Mouse (Mus musculus) hindbrain, embryonic 10.5 days (tissue): ENCODE data around the gene Gm4792. TPM values are rescaled to one million over a fixed set of nuclear protein-coding genes. Genes with fewer than 3 reads are reported as not detected.

Source experiments
- DNase-seq: peaks from one replicate; pipeline ENCODE4 v3.0.0-alpha.2; 2017; ENCODE audit warnings: low spot score
- H3K27ac ChIP-seq: fragments of 300-500 bp; sonication (generic); 2 replicates; pipeline ENCODE4 v1.5.1; 2016; ENCODE audit warnings: mild to moderate bottlenecking, moderate library complexity
- H3K27me3 ChIP-seq: fragments of 300-500 bp; sonication (generic); 2 replicates; pipeline ENCODE4 v1.6.1; 2016; ENCODE audit warnings: mild to moderate bottlenecking; ENCODE audit not compliant: poor library complexity, insufficient read depth, severe bottlenecking
- H3K36me3 ChIP-seq: fragments of 300-500 bp; sonication (generic); 2 replicates; pipeline ENCODE4 v1.6.1; 2016; ENCODE audit warnings: mild to moderate bottlenecking, moderate library complexity
- H3K4me1 ChIP-seq: fragments of 300-500 bp; sonication (generic); replicated peaks from 2 replicates; pipeline ENCODE4 v1.6.1; 2016; ENCODE audit warnings: mild to moderate bottlenecking
- H3K4me3 ChIP-seq: fragments of 300-500 bp; sonication (generic); 2 replicates; pipeline ENCODE4 v1.5.1; 2016; ENCODE audit warnings: mild to moderate bottlenecking, moderate library complexity
- H3K9me3 ChIP-seq: fragments of 300-500 bp; sonication (generic); 2 replicates; pipeline ENCODE4 v1.6.1; 2016; ENCODE audit warnings: mild to moderate bottlenecking, moderate library complexity
- WGBS: fragments of 180-500 bp; shearing (Covaris S2); methylation state at CpG from one replicate; pipeline ENCODE4 v1.1.7; 2016; 5-methylcytosine and 5-hydroxymethylcytosine counted together
- polyA plus RNA-seq: library from polyadenylated mRNA; unstranded; fragments of >200 nt; fragmentation: Nextera tagmentation; extraction: Ambion mirVana; gene quantifications from 2 replicates; pipeline ENCODE4 v1.2.1, GENCODE M21; 2016

Gene Gm4792
- polyA plus RNA-seq, 1 experiment from 2014 or later = 0.42 TPM

DNA sequence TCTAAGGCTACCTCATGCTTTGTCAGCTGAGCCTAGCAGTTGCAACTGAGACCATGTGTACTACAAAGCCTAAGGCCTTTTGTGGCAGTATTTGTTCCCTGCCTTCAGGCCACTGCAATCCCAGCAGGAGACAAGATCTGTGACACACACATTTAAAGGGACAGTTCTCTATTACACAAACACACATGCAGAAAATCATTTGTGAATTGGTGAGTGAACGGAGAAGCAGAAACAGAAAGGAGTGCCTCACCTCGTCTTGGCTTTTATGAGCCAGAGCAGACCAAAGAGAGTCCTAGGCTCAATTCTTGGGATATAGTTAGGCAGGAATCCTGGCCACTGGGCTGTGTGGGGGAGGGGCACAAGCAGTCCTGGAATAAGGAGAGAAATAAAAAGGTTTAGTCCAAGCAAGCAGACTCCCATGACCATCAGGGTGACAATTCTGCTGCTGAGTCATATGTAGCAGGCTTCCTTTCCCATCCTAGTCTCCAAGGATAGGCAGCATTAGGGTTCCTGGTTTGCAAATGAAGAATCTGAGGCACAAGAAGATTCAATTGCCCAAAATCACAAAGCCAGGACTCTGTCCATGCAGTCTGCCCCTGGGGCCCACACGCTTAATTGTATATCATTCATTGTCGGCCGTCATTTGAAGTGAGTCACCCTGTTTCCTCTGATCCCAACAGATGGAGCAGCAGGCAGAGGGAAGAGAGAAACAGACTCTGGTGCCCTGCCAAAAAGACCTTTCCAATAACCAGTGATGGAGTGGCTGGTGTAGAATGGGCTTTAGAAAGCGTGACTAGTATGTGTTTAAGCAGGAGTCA lies 3.4 kb downstream of the Gm4792 start:
- DNase-seq = peak; percentile 44
- Histone ChIP-seq H3K36me3 (no peaks in the 10 kb centered on the region), H3K27ac (peak overlapping the region; percentile 85), H3K4me1 (peaks cover 41% of the 10 kb centered on the region), H3K9me3 (no peaks in the 10 kb centered on the region), H3K27me3 (no peaks in the 10 kb centered on the region), H3K4me3 (no peak overlapping the region)
- 35% methylated on average over 6 of the region's 6 CpGs for whole genome bisulfite sequencing

DNA sequence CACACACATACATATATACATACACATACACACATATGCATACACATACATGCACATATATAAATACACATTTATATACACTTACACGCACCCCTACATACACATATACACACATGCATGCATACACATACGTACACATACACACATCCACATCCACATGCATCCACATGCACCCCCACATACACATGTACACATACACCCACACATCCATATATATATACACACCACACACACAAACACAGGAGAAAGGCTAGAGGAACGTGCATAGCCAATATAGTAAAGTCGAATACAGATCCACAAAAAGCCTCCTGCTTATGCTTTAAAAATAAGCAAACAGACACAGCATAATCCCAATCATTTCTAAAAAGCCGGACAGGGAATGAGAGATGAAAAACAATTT lies 4.1 kb downstream of the Gm4792 start:
- Histone ChIP-seq H3K36me3 (no peaks in the 10 kb centered on the region), H3K4me1 (peaks cover 41% of the 10 kb centered on the region), H3K27me3 (no peaks in the 10 kb centered on the region), H3K4me3 (no peak overlapping the region), H3K27ac (peak overlapping the region; percentile 85), H3K9me3 (no peaks in the 10 kb centered on the region)
- WGBS = 83% methylated on average over 5 of the region's 5 CpGs
- DNase-seq = no peak

DNA sequence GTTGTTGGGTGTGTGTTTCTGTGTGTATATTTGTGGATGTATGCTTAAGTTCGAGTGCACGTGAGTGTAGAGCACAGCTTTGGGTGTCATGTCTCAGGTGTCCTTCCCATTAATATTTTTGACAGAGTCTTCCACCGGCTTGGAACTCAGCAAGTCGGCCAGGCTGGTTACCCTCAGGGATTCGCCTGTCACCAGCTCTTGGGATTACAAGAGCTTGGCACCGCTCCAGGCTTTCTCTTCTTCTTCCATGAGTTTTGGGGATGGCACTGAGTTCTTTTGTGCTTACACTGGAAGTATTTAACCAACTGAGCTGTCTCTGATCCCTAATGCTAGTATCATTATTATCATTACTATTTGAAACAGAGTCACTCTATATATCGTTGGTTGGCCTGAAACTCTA lies 15.7 kb downstream of the Gm4792 start:
- H3K36me3 ChIP-seq = no peaks in the 10 kb centered on the region
- H3K27me3 ChIP-seq = no peaks in the 10 kb centered on the region
- no peak overlapping the region for H3K4me3 ChIP-seq
- peaks cover 16% of the 10 kb centered on the region for H3K4me1 ChIP-seq
- H3K27ac ChIP-seq = no peak overlapping the region
- no peaks in the 10 kb centered on the region for H3K9me3 ChIP-seq
- 89% methylated on average over 7 of the region's 7 CpGs for WGBS
- no peak for DNase-seq

DNA sequence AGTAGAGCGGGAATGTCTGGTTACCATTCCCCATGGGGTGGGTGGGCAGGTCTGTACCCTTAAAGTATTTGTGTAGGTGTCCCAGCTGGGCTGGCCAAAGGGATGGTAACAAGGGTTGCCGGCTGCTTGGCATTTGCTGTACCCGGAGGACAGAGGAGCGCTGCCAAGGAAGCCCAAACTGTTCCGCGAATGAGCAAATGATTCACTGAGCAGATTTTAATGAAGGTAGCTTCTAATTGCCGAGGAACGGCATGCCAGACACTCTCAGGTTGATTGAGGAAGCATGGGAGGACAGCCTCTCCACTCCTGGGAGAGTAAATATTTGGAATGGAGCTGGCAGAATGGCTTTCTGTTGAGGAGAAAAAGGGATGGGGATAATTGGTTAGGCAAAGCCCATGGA lies 16.3 kb downstream of the Gm4792 start:
- H3K27ac ChIP-seq = no peak overlapping the region
- H3K4me1 ChIP-seq = peaks cover 22% of the 10 kb centered on the region
- no peak overlapping the region for H3K4me3 ChIP-seq
- H3K9me3 ChIP-seq = no peaks in the 10 kb centered on the region
- 93% methylated on average over 8 of the region's 8 CpGs for WGBS
- no peaks in the 10 kb centered on the region for H3K36me3 ChIP-seq
- H3K27me3 ChIP-seq = no peaks in the 10 kb centered on the region
- DNase-seq = no peak

DNA sequence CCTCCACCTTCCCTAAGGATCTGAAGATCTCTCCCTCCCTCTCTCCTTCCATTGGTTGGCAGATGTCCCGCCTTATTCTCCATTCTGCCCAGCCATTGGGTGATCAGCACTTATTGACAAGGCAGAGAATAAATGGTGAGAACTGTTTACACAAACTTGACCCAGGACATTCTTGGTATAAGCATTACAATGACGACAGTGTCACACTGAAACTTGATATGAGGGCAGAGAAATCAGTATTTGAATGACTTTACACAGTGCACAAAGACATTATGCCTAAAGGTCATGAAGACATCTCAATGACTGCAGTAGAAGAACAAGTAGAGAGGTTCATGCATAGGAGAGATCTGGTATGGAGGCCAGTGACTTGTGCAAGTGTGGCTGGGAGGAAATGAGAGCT lies 22.0 kb downstream of the Gm4792 start:
- Histone ChIP-seq H3K9me3 (no peaks in the 10 kb centered on the region), H3K4me1 (peaks cover 44% of the 10 kb centered on the region), H3K4me3 (no peak overlapping the region), H3K27me3 (no peaks in the 10 kb centered on the region), H3K27ac (no peak overlapping the region), H3K36me3 (no peaks in the 10 kb centered on the region)
- WGBS = 52% methylated on average over 2 of the region's 2 CpGs
- no peak for DNase-seq

DNA sequence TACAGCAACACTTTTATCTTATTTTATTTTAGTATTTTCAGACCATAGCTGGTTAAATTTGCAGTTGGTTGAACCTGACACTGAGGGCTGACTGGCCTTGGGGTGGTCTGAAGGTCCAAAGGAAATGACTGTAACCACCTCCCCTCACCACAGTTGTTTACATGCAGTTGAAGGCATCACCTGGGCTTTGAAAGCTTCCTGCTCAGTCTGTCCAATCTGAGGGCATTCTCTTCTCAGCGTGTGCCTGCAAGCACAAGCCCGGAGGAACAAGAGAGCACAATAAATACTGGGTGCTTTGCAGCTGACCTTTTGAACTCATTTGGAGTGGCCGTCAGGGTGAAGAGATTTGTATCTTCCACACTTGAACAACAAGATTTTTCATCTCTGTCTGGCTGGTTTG lies 23.2 kb downstream of the Gm4792 start:
- Histone ChIP-seq H3K27me3 (no peaks in the 10 kb centered on the region), H3K9me3 (no peaks in the 10 kb centered on the region), H3K4me3 (no peak overlapping the region), H3K36me3 (no peaks in the 10 kb centered on the region), H3K27ac (no peak overlapping the region), H3K4me1 (peaks cover 52% of the 10 kb centered on the region)
- no peak for DNase-seq
- WGBS = 29% methylated on average over 3 of the region's 3 CpGs

DNA sequence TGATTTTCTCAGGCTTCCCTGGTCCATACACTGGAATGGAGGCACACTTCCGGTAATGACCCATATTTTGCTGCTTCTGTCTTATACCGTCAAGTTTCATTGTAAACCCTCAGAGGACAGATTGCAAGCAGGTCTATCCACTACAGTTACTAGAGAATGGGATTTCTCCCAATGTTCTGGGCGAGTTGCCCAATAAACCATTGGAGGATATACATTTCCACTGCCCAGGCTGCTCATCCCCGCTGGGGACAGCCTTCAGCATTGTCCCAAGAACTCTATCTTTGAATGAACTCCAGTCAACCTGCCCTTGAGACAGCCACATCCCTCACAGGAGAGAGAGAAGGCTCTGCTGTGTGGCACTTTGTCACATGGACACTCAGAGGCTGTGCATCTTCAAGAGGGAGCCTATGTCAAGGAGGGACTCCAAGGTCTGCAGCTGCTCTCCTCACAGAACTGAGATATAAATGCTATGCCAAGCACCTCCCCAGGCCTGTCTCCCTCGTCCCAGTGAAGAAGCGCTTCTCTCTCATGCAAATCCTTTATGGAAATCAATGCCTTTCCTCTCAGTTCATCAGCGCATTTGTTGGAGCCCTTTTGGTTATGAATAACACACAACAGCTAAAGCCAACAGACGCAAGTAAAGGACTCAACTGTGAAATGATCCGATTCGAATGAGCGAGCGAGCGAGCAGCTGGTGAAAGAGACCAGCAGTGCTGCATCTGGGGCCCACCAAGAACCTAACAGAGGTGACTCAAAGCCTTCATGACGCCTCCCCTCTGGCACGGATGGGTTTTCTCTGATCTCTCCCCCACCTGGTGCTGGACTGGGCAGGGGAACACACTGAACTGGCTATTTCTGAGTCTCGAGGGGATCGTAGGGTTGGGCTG lies 32.6 kb downstream of the Gm4792 start:
- Histone ChIP-seq H3K4me1 (peaks cover 10% of the 10 kb centered on the region), H3K27me3 (no peaks in the 10 kb centered on the region)
- WGBS = 72% methylated on average over 17 of the region's 17 CpGs

DNA sequence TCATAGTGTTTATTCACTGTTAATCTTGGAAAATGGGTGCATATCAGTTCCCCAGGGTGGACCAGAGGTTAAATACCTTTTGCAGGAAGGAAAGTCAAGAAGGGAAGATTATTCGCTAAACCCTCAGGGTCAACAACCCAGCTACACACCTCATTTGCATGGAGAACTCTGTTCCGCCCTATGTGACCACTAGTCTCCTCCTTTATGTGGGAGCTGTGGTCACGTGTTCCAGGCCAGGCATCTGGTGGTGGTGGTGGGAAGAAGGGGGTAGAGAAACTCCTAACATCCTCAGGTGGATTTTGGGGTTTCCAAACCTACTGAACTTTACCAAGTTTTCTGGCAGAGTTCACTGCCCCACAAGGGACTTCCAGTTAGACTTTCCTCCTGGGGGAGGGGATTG lies 35.3 kb downstream of the Gm4792 start:
- Histone ChIP-seq H3K4me1 (peaks cover 8% of the 10 kb centered on the region), H3K9me3 (no peaks in the 10 kb centered on the region), H3K27ac (no peak overlapping the region), H3K4me3 (no peak overlapping the region), H3K36me3 (no peaks in the 10 kb centered on the region), H3K27me3 (no peaks in the 10 kb centered on the region)
- no peak for DNase-seq
- WGBS = 75% methylated on average over 3 of the region's 3 CpGs

More for the DNA sequence above, 32.6 kb downstream of the Gm4792 start:
- H3K36me3 ChIP-seq = no peaks in the 10 kb centered on the region
- H3K4me3 ChIP-seq = no peak overlapping the region
- peak overlapping the region; percentile 53 for H3K27ac ChIP-seq
- DNase-seq = no peak
- no peaks in the 10 kb centered on the region for H3K9me3 ChIP-seq

DNA sequence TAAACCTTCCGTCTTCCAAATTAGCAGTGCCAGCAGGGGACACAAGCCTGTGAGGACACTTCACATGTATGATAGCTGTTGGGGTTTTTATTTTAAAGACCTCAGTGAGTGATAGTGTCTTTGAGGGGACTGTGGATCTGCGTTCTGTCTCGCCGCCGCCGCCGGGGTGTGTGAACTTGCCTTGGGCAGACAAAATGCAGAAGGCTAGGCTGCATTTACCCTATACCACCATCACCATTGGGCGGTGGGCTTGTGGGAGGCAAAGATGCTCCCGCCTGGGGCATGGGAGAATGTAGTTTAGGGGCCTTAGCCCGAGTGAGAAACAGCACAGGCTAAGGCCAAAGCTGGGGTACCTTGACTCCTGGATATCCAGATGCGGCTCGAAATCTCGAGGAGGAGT lies 35.9 kb downstream of the Gm4792 start:
- H3K27me3 ChIP-seq = no peaks in the 10 kb centered on the region
- H3K27ac ChIP-seq = no peak overlapping the region
- H3K4me1 ChIP-seq = peaks cover 8% of the 10 kb centered on the region
- no peak overlapping the region for H3K4me3 ChIP-seq
- H3K9me3 ChIP-seq = no peaks in the 10 kb centered on the region
- WGBS = 92% methylated on average over 13 of the region's 13 CpGs
- DNase-seq = no peak
- no peaks in the 10 kb centered on the region for H3K36me3 ChIP-seq

DNA sequence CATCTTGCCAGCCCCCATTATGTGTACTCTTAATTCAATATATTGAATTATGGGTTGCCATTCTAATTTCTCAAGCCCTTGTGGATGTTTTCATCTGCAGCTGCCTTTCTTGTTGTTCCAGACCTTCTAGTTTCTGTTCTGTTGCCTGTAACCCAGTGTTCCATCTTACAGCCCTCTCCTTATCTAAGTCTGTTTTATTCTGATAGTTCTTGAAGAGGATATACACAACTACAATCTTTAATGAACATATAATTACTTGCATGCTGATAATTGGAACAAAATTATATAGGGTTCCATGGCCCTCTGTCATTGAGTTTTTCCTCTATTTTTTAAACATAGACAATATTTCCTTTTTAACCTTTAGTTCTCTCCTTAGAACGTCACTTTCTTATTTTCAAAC lies 38.0 kb downstream of the Gm4792 start:
- Histone ChIP-seq H3K4me3 (no peak overlapping the region), H3K27me3 (no peaks in the 10 kb centered on the region), H3K9me3 (no peaks in the 10 kb centered on the region), H3K36me3 (no peaks in the 10 kb centered on the region), H3K4me1 (0 out of 2 replicates have a peak, but pooled peaks cover 4% of the 10 kb centered on the region), H3K27ac (no peak overlapping the region)
- DNase-seq = no peak
- WGBS = 80% methylated on average over 1 of the region's 1 CpGs

DNA sequence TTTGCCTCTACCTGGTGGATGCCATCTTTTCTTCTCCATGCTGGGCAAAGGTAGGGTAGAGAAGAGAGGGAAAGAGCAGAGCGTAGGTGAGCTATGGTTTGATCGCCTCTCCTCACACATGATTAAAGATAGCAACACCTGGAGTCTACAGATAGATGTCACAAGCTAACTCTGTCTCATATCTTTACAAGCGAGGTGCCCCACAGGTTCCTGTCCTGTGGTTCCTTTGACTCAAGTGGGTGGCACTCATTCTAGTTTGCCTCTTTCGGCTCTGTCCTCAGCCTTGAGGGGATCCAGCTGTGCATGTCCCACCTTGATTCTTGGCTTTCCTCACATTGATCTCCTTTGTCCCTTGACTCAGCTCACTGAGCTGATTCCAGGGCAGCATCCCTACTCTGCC lies 42.0 kb downstream of the Gm4792 start:
- no peak overlapping the region for H3K27ac ChIP-seq
- WGBS = 92% methylated on average over 4 of the region's 4 CpGs
- no peaks in the 10 kb centered on the region for H3K9me3 ChIP-seq
- no peaks in the 10 kb centered on the region for H3K36me3 ChIP-seq
- DNase-seq = no peak
- no peaks in the 10 kb centered on the region for H3K27me3 ChIP-seq
- H3K4me3 ChIP-seq = no peak overlapping the region
- H3K4me1 ChIP-seq = 0 out of 2 replicates have a peak, but pooled peaks cover 4% of the 10 kb centered on the region

DNA sequence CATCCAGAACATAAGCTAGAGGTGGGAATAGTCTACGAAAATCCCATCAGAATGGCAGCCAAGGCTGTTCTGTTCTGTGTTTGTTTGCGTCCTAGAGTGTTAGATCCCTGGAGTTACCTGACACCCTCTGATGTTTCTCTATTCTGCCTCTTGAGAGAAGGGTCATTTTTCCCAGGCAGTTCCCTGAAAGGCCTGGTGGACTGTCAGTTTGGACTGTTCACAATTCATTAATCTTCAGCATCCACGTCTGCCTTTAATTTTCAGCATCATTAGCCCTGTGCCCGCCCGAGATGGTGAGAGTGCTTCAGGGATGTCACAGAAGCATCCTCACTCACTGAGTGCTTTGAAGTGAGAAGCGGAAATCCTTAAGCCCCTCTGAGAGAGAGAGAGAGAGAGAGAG lies 42.8 kb downstream of the Gm4792 start:
- DNase-seq = no peak
- no peaks in the 10 kb centered on the region for H3K36me3 ChIP-seq
- 62% methylated on average over 6 of the region's 6 CpGs for WGBS
- no peaks in the 10 kb centered on the region for H3K27me3 ChIP-seq
- no peaks in the 10 kb centered on the region for H3K9me3 ChIP-seq
- H3K4me1 ChIP-seq = 0 out of 2 replicates have a peak, but pooled peaks cover 4% of the 10 kb centered on the region
- no peak overlapping the region for H3K27ac ChIP-seq
- H3K4me3 ChIP-seq = no peak overlapping the region

DNA sequence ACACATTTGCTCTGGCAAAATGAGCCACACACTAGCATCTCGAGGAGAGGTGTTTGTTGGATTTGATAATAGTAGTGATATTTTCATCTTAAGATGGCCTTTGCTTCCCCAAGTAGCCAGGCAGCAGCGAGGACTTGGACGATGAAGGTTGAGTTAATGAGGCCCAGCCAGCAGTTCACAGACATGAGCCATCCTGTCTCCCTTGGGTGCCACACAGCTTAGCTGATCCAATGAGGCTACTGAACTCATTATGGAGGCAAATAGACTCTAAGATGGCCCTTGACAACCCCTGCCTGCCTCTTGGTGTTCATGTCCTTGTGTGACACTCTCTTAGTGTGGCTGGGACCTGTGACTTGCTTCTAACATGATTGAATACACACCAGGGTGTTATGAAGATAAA lies 43.7 kb downstream of the Gm4792 start:
- H3K27ac ChIP-seq = no peak overlapping the region
- H3K4me1 ChIP-seq = peaks cover 8% of the 10 kb centered on the region
- no peaks in the 10 kb centered on the region for H3K36me3 ChIP-seq
- DNase-seq = no peak
- H3K4me3 ChIP-seq = no peak overlapping the region
- WGBS = 82% methylated on average over 3 of the region's 3 CpGs
- H3K9me3 ChIP-seq = no peaks in the 10 kb centered on the region
- no peaks in the 10 kb centered on the region for H3K27me3 ChIP-seq
